Mouse (Mus musculus) heart, embryonic 14.5 days (tissue): ENCODE measurements around the gene Ints3. TPM values are rescaled to one million over a fixed set of nuclear protein-coding genes. Genes with fewer than 3 reads are reported as not detected.

ENCODE experiments used
- ATAC-seq: fragments of 200-750 bp; cut with Nextera tagmentation; 2 replicates; pipeline ENCODE4 v1.8.0; 2017; ENCODE audit warnings: low read depth, moderate TSS enrichment; ENCODE audit not compliant: insufficient number of reproducible peaks, insufficient read depth, low FRiP score
- H3K27ac ChIP-seq, 2 experiments: fragments of 200-500 bp in 1 of 2; fragments of 300-500 bp in 1 of 2; sonication (generic) in 1 of 2; replicated peaks in 1 of 2; 2 replicates each; pipeline ENCODE4 v1.5.1; 2012 to 2014; ENCODE audit warnings: low read depth in 2 of 2, low read length in 2 of 2, control low read depth in 1 of 2, mild to moderate bottlenecking in 1 of 2, mixed read lengths in 1 of 2; ENCODE audit not compliant: control insufficient read depth in 1 of 2, insufficient read depth in 1 of 2
- H3K27me3 ChIP-seq: fragments of 300-500 bp; sonication (generic); 2 replicates; pipeline ENCODE4 v1.6.1; 2014; ENCODE audit warnings: mild to moderate bottlenecking, low read length, control low read depth; ENCODE audit not compliant: control insufficient read depth, insufficient read depth
- H3K36me3 ChIP-seq: fragments of 300-500 bp; sonication (generic); 2 replicates; pipeline ENCODE4 v1.6.1; 2014; ENCODE audit warnings: mild to moderate bottlenecking, control low read depth, low read length, mixed read lengths; ENCODE audit not compliant: control insufficient read depth, insufficient read depth
- H3K4me1 ChIP-seq, 2 experiments: fragments of 200-500 bp in 1 of 2; fragments of 300-500 bp in 1 of 2; sonication (generic) in 1 of 2; 2 replicates each; pipeline ENCODE4 v1.6.1; 2012 to 2014; ENCODE audit warnings: low read length in 2 of 2, control low read depth in 1 of 2, mixed read lengths in 1 of 2; ENCODE audit not compliant: control insufficient read depth in 2 of 2, insufficient read depth in 2 of 2
- H3K4me2 ChIP-seq: fragments of 300-500 bp; sonication (generic); 2 replicates; pipeline ENCODE4 v1.6.1; 2014; ENCODE audit warnings: mild to moderate bottlenecking, low read length
- H3K4me3 ChIP-seq, 2 experiments: fragments of 200-500 bp in 1 of 2; fragments of 300-500 bp in 1 of 2; sonication (generic) in 1 of 2; 2 replicates each; pipeline ENCODE4 v1.5.1; 2012 to 2014; ENCODE audit warnings: low read length in 2 of 2, mild to moderate bottlenecking in 2 of 2, control low read depth in 1 of 2, low read depth in 1 of 2, moderate library complexity in 1 of 2; ENCODE audit not compliant: control insufficient read depth in 1 of 2, insufficient read depth in 1 of 2
- H3K9ac ChIP-seq: fragments of 300-500 bp; sonication (generic); 2 replicates; pipeline ENCODE4 v1.6.1; 2014; ENCODE audit warnings: mild to moderate bottlenecking, low read length
- H3K9me3 ChIP-seq: fragments of 300-500 bp; sonication (generic); 2 replicates; pipeline ENCODE4 v1.6.1; 2016; ENCODE audit warnings: low read length, control low read depth; ENCODE audit not compliant: control insufficient read depth
- WGBS: fragments of 180-500 bp; shearing (Covaris S2); extraction: QIAGEN DNeasy Blood & Tissue Kit; methylation state at CpG from one replicate; pipeline ENCODE4 v1.1.7; 2014; 5-methylcytosine and 5-hydroxymethylcytosine counted together
- polyA plus RNA-seq: library from polyadenylated mRNA; unstranded; fragments of >200 nt; fragmentation: Nextera tagmentation; extraction: Ambion mirVana; gene quantifications from 2 replicates; pipeline ENCODE4 v1.2.1, GENCODE M21; 2014

The Ints3 gene
- polyA plus RNA-seq, 1 experiment from 2014 or later = 22.1 TPM

DNA sequence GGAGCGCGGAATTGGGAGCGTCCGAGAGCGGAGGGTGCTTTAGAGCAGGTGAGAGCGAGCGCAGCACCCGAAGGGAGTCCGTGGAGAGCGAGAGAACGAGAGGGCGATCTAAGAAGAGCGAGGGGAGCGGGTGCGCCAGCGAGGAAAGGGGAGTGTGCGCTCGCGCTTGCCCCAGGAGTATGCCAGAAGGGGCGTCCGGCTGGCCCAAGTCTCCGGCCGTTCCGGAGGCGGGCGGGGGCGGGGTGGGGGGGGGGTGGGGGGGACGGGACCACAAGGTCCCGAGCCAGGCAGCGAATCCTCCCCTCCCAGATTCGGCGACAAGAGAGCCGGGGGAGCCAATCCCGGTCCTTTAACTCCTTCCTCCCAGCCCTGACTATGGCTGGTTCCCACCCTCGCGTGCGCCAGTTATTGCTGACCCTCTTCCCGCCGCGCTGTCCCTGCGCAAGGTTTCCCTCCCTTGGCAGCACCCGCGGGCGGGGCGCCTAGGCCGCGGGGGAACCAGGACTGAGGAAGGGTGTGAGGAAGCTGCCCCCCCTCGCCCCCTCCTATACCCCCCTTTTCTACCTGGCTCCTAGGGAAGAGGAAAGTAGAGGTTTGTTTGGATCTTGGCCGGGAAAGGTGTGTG lies 32.4 kb upstream of the Ints3 start, which contains the start of gene Npr1:
TSS of gene Npr1 (minus strand) at position 181 of the 625 bp plus-strand sequence.
- peaks cover 20% of the 10 kb centered on the region for H3K27me3 ChIP-seq
- no peaks in the 10 kb centered on the region for H3K36me3 ChIP-seq
- H3K9me3 ChIP-seq = no peaks in the 10 kb centered on the region
- 0 out of 4 replicates have a peak within 1 kb of the TSS, but pooled peaks of 1 of the 2 experiments have one; percentile 19 for H3K27ac ChIP-seq
- peaks cover 4 to 11% of the 10 kb centered on the region in 2 experiments; a peak in 2 of 4 replicates for H3K4me1 ChIP-seq
- ATAC-seq = peak; percentile 23; the same call in 1 of the 2 replicates
- under 1% methylated on average over 27 of the region's 49 CpGs for WGBS
- peak within 1 kb of the TSS; percentile 58 to 60 for H3K4me3 ChIP-seq
- H3K9ac ChIP-seq = peak within 1 kb of the TSS; percentile 73
- H3K4me2 ChIP-seq = peak within 1 kb of the TSS; percentile 93

DNA sequence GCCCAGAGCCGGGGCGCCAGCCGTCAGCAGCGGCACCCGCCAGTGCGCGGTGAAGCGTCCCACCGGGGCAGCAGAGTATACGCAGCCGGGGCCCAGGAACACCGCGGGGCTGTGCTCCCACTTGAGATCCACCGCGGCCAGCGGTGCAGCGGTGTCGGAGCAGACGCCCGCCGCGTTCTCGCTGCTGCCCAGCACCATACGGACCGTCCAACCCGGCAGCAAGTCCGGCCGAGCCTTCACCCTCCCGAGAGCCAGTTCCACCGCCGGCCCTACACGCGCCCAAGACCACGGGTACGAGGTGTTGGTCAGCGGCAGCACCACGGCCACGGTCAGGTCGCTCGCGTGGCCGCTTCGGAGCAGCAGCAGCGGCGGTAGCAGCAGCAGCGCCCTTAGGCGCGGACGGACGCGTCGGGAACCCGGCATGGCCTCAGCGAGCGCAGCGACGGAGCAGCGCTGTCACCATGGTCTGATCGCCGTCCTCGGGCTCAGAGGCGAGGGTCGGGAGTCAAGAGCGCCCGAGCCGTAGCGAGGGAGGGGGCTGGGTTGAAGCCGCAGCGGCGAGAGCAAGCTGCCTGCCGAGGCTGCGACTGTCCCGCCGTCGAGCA lies 31.8 kb upstream of the Ints3 start:
- Histone ChIP-seq H3K4me1 (peaks cover 4 to 11% of the 10 kb centered on the region in 2 experiments; a peak in 2 of 4 replicates), H3K9me3 (no peaks in the 10 kb centered on the region), H3K4me3 (peak overlapping the region; percentile 58 to 60), H3K36me3 (no peaks in the 10 kb centered on the region), H3K27ac (0 out of 4 replicates have a peak overlapping the region, but pooled peaks of 1 of the 2 experiments have one; percentile 9), H3K9ac (peak overlapping the region; percentile 73), H3K4me2 (peak overlapping the region; percentile 93), H3K27me3 (peaks cover 20% of the 10 kb centered on the region)
- under 1% methylated on average over 69 of the region's 75 CpGs for WGBS
- ATAC-seq = peak; percentile 32; the same call in 1 of the 2 replicates

DNA sequence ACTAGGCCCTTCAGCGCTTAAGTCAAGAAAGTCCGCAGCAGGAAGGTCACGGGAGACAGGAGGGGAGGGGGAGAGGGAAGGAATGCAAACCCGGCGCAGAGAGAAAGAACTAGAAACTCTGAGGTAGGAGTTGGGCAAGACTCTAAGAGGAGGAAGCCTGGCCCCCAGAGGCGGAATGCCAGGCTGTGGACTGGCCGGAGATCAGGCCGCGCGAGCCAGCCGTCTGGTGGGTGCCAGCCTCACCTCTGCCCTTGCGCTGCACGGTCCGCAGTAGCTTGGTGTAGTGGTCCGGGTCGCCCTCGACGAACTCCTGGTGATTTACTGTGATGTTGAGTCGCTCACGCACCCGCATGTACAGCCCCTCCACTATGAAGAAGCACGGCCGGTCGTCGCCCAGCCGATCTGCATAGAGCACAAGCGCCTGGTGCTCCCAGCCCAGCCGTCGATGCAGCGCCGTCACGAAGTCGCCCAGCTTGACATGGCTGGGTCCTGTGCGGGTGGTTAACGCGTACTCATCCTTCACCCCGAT lies 31.2 kb upstream of the Ints3 start:
- WGBS = 14% methylated on average over 37 of the region's 37 CpGs

DNA sequence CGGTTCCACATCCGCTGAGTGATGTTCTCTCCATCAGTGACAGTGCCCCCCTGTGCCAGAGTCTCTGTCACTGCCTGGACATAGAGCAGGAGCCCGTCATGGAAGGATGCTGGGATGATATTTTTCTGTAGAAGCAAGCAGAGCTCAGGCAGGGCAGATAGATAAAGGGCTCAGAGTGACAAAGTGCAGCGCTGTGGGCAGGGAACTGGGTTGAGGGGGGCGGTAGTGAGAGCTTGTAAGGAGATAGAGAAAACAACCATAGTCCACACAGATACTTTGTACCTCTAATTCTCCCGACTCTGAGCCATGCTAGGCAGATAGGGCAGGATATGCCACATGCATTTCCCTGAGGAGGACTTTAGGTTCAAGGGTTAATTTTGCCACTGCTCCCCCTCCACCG lies 29.2 kb upstream of the Ints3 start:
- WGBS = 12% methylated on average over 7 of the region's 7 CpGs
- ATAC-seq = no peak
- H3K9me3 ChIP-seq = no peaks in the 10 kb centered on the region
- peaks cover 3% of the 10 kb centered on the region; the same call in 1 of the 2 replicates for H3K36me3 ChIP-seq
- H3K27me3 ChIP-seq = peaks cover 20% of the 10 kb centered on the region
- no peak overlapping the region for H3K27ac ChIP-seq
- H3K4me2 ChIP-seq = peak overlapping the region; percentile 93
- H3K4me3 ChIP-seq = 0 out of 4 replicates have a peak overlapping the region, but pooled peaks of 1 of the 2 experiments have one; percentile 2
- no peak overlapping the region for H3K9ac ChIP-seq
- peaks cover 4 to 11% of the 10 kb centered on the region in 2 experiments; a peak in 2 of 4 replicates for H3K4me1 ChIP-seq

More for the DNA sequence above, 31.2 kb upstream of the Ints3 start:
- H3K36me3 ChIP-seq = no peaks in the 10 kb centered on the region
- H3K4me1 ChIP-seq = peaks cover 4 to 11% of the 10 kb centered on the region in 2 experiments; a peak in 2 of 4 replicates
- H3K27ac ChIP-seq = 0 out of 4 replicates have a peak overlapping the region, but pooled peaks of 1 of the 2 experiments have one; percentile 19
- H3K9me3 ChIP-seq = no peaks in the 10 kb centered on the region
- no peak for ATAC-seq
- H3K27me3 ChIP-seq = peaks cover 20% of the 10 kb centered on the region
- peak overlapping the region; percentile 93 for H3K4me2 ChIP-seq
- peak overlapping the region; percentile 58 to 60 for H3K4me3 ChIP-seq
- H3K9ac ChIP-seq = peak overlapping the region; percentile 73

DNA sequence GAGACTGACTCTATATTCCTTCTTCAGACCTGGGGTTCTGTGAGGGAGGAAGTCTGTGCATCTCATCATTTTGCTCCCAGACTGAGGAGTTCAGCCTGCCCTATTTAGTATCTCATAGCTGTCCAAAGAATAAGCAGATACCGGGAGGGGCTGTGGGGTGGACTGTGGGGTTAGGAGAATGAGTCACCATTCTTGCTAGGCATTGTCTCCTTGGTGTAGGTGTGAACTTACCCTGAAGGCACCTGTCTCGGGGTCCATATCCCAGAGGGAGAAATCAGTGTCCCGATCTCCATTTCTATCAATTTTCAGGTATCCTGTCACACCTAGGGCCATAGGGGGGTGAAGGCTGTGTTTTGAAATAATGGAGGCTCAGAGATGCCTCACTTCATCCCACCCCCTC lies 28.5 kb upstream of the Ints3 start:
- no peak for ATAC-seq
- Histone ChIP-seq H3K9me3 (no peaks in the 10 kb centered on the region), H3K27ac (no peak overlapping the region), H3K4me1 (peaks cover 4 to 11% of the 10 kb centered on the region in 2 experiments; a peak in 2 of 4 replicates), H3K4me3 (no peak overlapping the region), H3K4me2 (no peak overlapping the region), H3K27me3 (peaks cover 20% of the 10 kb centered on the region), H3K9ac (no peak overlapping the region), H3K36me3 (peaks cover 6% of the 10 kb centered on the region; the same call in 1 of the 2 replicates)
- WGBS = 86% methylated on average over 3 of the region's 3 CpGs

DNA sequence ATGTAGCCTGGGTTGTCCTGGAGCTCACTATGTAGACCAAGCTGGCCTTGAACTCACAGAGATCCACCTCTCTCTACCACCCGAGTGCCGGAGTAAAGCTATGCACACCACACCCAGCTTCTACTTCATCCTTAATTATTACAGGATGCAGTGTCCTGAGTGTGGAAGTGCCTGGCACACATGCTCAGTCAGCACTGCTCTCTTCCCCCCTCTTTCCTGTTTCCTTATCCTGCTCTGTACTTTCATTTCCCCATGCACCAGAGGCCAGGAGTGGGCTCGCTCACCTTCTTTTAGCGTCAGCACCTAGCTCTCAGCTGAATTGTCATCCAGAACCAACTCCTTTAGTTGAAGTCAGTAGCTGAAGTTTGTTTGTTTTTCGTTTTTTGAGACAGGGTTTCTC lies 26.9 kb upstream of the Ints3 start:
- no peaks in the 10 kb centered on the region for H3K9me3 ChIP-seq
- peaks cover 11% of the 10 kb centered on the region; the same call in 1 of the 2 replicates for H3K36me3 ChIP-seq
- H3K4me3 ChIP-seq = no peak overlapping the region
- H3K4me2 ChIP-seq = no peak overlapping the region
- WGBS = 65% methylated on average over 5 of the region's 5 CpGs
- no peak for ATAC-seq
- H3K4me1 ChIP-seq = peaks cover 2 to 5% of the 10 kb centered on the region in 2 experiments; a peak in 2 of 4 replicates
- H3K9ac ChIP-seq = no peak overlapping the region
- H3K27ac ChIP-seq = no peak overlapping the region
- H3K27me3 ChIP-seq = peaks cover 14% of the 10 kb centered on the region

DNA sequence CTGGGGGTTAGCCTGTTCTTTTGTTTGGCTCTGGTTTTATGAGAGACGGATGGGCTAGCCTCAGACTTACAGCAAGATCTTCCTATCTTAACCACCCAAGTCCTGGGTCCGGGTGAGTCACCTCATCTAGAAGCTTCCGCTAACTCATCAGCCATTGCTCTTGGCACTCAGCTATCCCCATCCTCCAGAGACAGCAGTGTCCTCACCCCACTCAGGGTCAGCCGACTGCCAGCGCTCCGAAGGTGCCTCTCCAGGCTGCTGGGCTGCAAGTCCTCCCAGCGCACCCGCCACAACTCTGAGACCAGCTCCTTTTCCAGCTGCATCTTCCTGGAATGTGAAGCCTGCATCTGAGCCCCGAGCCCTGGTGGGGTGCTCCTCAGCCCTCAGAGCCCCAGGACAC lies 26.3 kb upstream of the Ints3 start:
- no peak overlapping the region for H3K9ac ChIP-seq
- ATAC-seq = no peak
- H3K4me2 ChIP-seq = no peak overlapping the region
- peaks cover 8% of the 10 kb centered on the region for H3K27me3 ChIP-seq
- no peak overlapping the region for H3K4me3 ChIP-seq
- 80% methylated on average over 9 of the region's 9 CpGs for WGBS
- H3K27ac ChIP-seq = no peak overlapping the region
- H3K9me3 ChIP-seq = no peaks in the 10 kb centered on the region
- H3K4me1 ChIP-seq = peaks cover 2 to 5% of the 10 kb centered on the region in 2 experiments; a peak in 2 of 4 replicates
- H3K36me3 ChIP-seq = peaks cover 11% of the 10 kb centered on the region; the same call in 1 of the 2 replicates
